Mouse (Mus musculus) right cerebral cortex, adult 2 months (tissue): ENCODE data around the gene Arhgef33.
"Not testable (repeated sequence)": the region's sequence is repeated elsewhere in the genome, so short reads cannot be mapped to it uniquely, and the experiment has no call there.

Experiments used
- DNase-seq, 2 experiments: peaks; one replicate each; pipeline ENCODE4 v3.0.0; 2021 to 2022; ENCODE audit warnings: low spot score in 2 of 2

Arhgef33 gene

DNA sequence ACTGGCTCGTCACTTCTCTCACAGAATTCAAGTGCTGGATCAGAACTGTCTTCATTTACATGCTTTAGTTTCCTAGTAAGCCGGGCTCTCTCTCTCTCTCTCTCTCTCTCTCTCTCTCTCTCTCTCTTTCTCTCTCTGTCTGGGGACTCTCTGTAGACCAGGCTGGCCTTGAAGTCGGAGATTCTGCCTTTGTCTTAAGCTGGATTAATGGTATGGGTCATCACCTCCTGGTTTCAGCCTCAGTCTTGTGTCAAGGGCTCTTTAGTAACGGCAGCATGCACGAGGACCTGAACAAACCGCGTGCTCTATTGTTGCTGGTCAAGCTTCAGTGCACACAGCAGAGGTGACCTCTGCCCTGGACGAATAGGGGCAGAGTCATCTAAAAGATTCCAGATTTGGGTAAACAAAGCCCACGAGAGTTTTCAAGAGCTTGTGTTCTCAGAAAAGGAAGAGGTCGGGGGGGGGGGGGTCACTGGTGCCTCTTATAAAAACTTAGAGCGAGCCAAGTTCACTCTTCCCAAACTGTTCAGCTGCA is 39.5 kb downstream of the Arhgef33 start:
- no peak for DNase-seq

- DNase-seq = no peak
Observed at GRCm38 (mm10) chr17:80347234-80347633, 40.0 kb downstream of the Arhgef33 start.

DNA sequence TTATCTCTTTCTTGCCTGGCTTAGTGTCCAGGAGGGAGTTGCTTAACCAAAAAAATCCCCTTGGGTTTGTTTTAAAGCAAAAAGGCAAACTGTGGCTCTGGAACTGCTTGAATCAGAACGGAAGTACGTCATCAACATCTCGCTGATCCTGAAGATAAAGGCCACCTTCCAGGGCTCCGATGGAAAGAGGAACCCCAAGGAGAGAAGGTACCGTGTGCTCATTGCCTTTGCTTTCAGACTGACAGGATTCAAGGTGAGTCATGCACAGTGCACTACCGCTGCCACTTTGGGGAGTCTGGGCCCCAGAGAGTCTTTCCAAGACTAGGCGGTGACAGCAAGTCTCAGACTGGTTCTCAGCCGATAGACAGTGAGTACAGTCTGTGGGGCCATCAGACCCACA is 53.0 kb downstream of the Arhgef33 start:
- no peak for DNase-seq

DNA sequence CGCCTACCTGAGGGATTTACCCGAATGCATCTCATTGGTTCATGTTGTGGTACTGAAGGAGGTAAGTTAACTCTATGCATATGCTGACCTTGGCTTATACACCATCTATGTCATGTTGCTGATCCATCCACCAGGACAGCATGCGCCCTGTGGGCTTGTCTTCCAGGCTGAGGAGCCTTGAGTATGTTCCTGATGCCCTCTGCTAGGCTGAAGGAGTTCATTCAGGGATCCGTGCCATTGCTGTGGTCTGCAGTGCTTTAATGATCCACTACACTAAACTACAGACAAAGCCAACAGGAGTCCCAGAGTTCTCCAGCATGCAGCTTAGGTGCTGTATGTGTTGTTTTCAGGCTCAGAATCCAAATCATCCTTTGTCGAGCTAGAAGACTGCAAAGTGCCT is 60.1 kb downstream of the Arhgef33 start:
- DNase-seq = no peak

DNA sequence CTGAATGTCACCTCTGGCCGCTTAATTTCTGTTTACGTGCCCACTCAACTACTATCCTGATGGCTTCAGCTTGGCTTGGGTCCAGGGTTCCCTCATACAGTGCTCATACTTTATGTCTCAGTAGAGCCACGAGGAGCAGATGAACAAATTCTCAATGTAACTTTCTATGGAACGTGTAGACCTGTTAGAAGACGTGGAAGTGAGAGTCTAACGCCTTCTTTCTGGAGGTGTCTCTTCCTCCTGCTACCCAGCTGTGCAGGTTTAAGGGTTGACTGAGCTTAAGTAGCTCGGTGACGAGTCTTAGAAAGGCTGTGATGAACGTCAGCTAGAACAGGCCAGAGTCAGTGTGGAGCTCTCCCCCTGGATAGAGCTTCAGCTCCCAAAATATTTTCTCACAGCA is 61.4 kb downstream of the Arhgef33 start:
- no peak for DNase-seq

DNA sequence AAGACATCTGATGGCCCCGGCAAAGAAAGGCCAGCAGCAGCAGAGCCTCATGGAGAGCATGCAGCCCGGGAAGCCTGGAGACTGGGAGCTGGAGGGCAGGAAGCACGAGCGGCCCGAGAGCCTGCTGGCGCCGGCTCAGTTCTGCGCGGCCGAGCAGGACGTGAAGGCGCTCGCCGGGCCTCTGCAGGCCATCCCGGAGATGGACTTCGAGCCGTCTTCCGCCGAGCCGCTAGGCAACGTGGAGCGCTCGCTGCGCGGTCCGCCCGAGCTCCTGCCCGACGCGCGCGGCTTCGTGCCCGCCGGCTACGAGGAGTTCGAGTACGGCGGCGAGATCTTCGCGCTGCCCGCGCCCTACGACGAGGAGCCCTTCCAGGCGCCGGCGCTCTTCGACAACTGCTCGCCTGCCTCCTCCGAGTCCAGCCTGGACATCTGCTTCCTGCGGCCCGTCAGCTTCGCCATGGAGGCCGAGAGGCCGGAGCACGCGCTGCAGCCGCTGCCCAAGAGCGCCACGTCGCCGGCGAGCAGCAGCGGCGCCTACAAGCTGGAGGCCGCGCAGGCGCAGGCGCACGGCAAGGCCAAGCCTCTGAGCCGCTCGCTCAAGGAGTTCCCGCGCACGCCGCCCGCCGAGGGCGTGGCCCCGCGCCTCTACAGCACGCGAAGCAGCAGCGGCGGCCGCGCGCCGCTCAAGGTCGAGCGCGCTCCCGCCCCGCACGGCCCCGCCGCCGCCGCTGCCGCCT is 66.0 kb downstream of the Arhgef33 start, which contains the start of gene Gm10190:
Gm10190 (minus strand) TSS at position 553 of the 737 bp plus-strand sequence.
- peak; percentile 82 to 89 for DNase-seq

DNA sequence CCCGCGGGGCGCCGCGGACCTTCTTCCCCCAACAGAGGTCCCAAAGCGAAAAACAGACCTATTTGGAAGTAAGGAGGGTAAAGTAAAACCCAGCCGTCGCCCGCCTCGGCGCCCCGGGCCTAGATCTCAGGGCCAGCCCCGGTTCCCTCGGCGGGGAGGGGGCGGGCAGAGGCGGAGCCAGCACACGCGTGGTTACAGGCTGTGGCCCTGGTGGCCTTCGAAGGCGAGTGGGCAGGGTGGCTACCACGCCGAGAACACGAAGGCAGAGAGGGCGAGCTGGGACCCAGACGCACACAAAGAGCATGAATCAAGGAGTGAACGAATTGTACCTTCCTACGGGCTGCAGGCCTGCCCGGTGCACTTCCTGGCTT is 66.5 kb downstream of the Arhgef33 start:
- no peak for DNase-seq

GRCm38 (mm10) chr17:80378386-80378785 is 71.2 kb downstream of the Arhgef33 start:
- DNase-seq = not testable (repeated sequence)

DNA sequence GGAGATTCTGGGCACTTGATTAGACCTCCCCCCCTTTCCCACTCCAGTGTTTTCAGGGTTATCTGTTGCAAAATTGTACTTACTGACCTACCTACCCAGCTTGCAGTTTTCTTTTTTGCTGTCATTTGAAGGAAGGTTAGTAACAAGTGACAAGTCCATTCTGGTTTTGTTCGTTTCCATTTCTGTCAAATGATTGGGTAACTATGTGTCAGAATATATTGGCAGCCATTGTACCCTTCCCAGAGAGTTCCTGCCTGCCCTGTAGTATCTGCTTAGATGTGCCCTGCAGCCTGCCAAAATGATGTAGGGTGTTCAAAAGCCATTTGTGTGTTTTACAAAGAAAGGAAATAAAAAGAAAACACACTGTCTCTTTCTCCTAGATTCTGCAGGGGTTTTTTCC is 78.5 kb downstream of the Arhgef33 start:
- DNase-seq = no peak

DNA sequence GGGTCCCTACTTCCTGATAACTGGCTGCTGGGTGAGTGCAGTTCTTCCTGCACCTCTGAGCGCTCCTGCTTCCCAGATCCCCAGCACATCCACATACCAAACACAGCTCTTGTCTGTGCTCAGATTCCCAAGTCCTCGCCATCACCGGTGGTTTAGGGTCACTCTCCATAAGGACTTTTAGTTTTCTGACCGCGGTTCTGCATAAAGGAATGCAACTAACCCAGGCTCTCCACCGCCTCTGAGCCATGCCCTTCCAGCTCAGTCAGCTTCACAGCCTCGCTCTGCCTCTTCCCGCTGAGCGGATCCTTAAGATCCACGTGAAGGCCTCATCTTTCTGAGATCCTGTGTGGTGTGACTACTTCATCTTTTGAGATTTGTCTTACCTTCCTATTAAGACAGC is 82.8 kb downstream of the Arhgef33 start:
- no peak for DNase-seq

GRCm38 (mm10) chr17:80391423-80392403 is 84.5 kb downstream of the Arhgef33 start:
- peak; percentile 17 to 34 for DNase-seq

DNA sequence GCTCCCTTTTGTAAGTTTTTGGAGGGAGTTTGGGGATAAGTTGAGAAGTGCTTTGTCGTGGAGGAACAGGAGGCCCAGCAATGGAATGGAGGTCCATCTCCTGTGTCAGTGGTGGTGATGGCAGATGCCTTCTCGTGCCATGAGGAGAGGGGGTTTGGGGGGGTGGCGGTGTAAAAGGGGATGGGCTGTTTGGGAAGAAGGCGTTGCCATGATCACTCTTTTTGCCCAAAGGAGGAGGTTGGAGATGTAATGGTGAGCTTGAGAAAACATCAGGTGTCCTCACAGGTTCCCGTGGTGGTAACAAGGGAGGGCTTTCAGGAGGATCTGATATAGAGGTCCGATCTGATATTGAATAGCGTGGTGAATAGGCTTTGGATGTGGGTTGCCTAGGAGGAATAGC is 91.0 kb downstream of the Arhgef33 start:
- DNase-seq = no peak

DNA sequence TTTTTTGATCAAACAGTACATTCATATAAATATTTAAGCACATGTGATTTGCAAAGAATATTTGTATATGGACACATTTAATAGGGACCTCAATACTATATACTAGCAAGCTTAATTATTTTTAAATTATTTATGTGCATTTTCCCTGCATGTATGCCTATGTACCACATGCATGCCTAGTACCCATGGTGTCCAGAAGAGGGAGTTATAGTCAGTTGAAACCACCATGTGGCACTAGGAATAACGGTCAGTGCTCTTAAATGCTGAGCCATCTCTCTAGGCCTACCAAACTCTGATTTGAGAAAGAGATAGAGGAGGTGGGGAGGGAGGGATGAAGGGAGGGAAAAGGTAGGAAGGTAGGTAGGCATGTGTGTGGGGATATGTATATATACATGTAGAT is 104.0 kb downstream of the Arhgef33 start:
- no peak for DNase-seq

DNA sequence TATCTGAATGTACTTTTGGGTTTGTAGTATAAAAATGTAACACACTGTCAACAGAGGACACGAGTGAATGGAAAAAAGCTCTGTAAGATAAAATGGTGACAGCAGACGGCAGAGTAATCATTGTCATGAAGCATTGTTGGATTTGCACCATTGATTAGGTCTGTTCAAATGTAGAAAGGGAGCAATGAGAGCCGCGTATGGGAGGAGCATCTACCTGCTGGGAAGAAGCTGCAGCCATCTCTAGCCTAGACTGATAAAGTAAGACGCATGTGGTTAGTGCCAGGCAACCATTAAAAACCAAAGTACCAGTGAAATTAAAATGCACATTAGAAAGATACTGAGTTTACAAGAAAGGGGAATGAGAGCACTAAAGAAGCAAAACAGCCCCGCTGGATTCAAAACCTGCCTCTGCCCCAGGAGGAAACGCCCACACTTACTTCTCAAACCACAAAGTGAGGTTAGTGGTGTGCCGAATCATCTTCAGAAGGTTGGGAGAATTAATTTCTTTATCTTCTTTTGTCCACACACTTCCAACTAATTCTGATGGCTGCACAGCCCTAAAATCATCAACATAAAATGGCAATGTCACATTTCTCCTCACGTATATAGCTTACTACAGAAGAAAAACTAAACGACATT is 111.5 kb downstream of the Arhgef33 start:
- DNase-seq = no peak

DNA sequence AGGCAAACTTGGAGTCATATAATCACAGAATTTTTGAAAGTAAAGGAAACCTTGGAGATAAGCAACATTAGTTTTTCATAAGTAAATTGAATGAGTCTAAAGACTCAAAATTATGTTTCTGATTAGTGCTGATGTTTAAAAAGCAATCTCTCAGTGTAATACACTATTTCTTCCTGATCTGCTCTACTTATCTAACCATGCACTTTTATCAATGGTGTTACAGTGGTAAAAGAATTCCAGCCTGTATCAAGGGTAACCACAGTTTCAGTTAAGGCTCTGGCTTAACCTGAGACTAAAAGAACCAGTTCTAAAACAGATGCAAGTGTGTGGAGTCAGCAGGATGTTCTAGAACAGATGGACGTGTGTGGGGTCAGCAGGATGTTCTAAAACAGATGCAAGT is 113.8 kb downstream of the Arhgef33 start:
- no peak for DNase-seq

DNA sequence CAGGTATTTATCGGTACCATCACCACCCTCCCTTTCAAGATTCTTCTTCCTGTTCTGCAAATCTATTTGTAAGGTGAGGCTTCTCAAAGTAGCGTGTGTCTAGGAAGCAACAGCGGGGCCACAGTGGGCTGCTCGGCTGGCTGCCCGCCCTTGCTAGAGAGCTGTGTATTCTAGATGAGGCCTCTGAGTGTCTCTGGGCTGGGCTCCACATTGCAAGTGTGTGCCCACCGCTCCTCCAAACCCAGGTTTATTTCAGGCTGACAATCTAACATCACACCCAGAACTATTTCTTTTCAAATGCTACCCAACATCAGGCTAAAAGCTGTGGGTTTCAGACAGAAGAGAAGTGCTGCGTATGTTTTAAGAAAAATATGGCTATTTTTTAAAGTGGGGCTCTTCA is 119.0 kb downstream of the Arhgef33 start:
- no peak for DNase-seq

DNA sequence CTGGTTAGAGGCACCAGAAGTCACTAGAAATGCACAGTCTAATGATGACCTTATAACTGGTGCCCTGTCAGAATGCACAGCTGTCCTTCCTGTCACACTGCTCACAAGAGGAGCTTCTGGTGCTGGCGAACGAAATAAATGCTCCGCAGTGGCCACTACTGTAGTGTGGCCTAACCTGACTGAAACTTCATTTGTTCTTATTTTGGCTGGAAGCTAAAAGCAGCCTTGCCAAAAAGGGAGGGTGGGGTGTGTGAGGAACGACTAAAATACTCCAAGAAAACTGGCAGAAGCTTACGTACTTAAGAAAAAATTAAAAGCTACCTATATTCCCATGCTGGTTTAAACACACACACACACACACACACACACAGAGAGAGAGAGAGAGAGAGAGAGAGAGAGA is 119.7 kb downstream of the Arhgef33 start:
- DNase-seq = peak; percentile 28 to 41

- DNase-seq = no peak
Observed at GRCm38 (mm10) chr17:80427966-80428365, 120.8 kb downstream of the Arhgef33 start.

DNA sequence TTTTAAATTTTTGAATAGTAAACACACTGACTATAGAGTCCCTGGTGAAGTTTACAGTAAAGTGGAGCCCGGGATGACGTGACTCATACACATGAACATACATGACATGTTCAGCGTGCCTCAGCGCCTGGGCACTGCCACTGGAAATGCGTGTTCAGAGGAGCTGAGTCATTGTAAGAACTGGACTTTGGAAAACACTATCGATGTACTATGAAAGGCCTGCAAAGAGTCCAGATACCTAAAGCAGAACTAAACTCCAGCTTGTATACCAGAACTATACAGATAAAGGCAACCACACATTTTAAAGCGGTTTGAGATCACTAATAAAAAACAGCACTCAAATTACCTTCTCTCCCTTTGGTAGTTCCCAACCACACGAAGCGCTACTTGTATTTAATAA is 124.8 kb downstream of the Arhgef33 start:
- no peak for DNase-seq

GRCm38 (mm10) chr17:80434430-80434829 is 127.2 kb downstream of the Arhgef33 start:
- no peak for DNase-seq

DNA sequence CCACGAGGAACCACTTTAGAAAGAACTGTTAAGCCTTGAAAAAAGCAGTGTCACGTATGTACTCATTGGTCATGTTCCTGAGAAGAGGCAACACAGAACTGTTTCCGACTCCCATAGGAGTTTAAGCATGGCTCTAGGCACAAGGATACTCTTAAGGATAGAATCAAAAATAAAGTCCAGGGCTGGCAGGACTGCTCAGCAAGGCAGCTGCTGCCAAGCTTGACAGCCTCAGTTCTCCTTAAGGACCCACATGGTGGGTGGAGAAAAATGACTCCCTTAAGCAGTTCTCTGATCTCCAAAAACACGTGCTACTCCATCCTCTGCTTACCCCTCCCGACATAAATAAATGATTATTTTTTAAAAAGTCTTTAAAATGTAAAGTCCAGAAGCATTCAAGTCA is 128.5 kb downstream of the Arhgef33 start:
- no peak for DNase-seq

DNA sequence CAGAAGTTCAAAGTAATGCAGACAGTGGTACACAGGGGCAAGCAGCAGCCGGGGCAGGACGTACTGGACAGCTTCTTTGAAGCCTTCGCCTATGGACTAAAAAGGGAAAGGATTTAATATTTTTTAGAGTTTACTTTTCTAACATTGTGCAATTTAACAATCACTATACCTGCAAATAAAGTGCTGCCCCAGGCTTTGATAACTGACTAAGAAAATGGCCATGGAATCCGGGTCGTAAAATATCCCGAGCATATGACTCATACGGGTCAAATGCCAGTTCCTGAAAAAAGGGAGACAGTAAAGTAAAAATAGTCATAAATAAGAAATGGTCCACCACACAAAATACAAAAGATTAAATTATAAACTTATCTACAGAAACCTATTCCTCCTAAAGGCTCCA is 138.2 kb downstream of the Arhgef33 start:
- DNase-seq = no peak
